Mouse (Mus musculus): ENCODE data around the gene Mrpl12. TPM values are rescaled to one million over a fixed set of nuclear protein-coding genes. Genes with fewer than 3 reads are reported as not detected.
"Not testable (repeated sequence)": the region's sequence is repeated elsewhere in the genome, so short reads cannot be mapped to it uniquely, and the experiment has no call there.

Mrpl12 gene
- polyA plus RNA-seq, 1 experiment from 2014 or later: 162 TPM

- Histone ChIP-seq H3K4me2 (ENCODE audit: low read depth, low read length) (no peak overlapping the region), H3K4me1 (ENCODE audit: control insufficient read depth, insufficient read depth, low read length) (no peaks in the 10 kb centered on the region; the same call in 1 of the 2 replicates), H3K9me3 (replicated peaks; ENCODE audit: control insufficient read depth, low read length) (no peaks in the 10 kb centered on the region), H3K27me3 (ENCODE audit: control insufficient read depth, insufficient read depth, low read length) (no peaks in the 10 kb centered on the region), H3K4me3 (ENCODE audit: low read depth, low read length) (no peak overlapping the region), H3K36me3 (replicated peaks; ENCODE audit: control insufficient read depth, insufficient read depth, low read depth, low read length) (no peaks in the 10 kb centered on the region), H3K9ac (replicated peaks; ENCODE audit: low read length) (no peak overlapping the region), H3K27ac (replicated peaks; ENCODE audit: low read depth, low read length) (no peak overlapping the region)
- ATAC-seq (replicated peaks; ENCODE audit: insufficient number of reproducible peaks, low FRiP score, low TSS enrichment, low read depth) (no peak), DNase-seq (ENCODE audit: low spot score) (no peak)
- 35% methylated on average over 6 of the region's 6 CpGs for WGBS
Observed at GRCm38 (mm10) chr11:120512790-120513453, 28.5 kb downstream of the Mrpl12 start.

- H3K36me3 ChIP-seq (replicated peaks; ENCODE audit: control insufficient read depth, insufficient read depth, low read depth, low read length); H3K27ac ChIP-seq (replicated peaks; ENCODE audit: low read depth, low read length); H3K27me3 ChIP-seq (ENCODE audit: control insufficient read depth, insufficient read depth, low read length); ATAC-seq (replicated peaks; ENCODE audit: insufficient number of reproducible peaks, low FRiP score, low TSS enrichment, low read depth); H3K4me1 ChIP-seq (ENCODE audit: control insufficient read depth, insufficient read depth, low read length); DNase-seq (ENCODE audit: low spot score); H3K4me2 ChIP-seq (ENCODE audit: low read depth, low read length); H3K9me3 ChIP-seq (replicated peaks; ENCODE audit: control insufficient read depth, low read length); H3K9ac ChIP-seq (replicated peaks; ENCODE audit: low read length); H3K4me3 ChIP-seq (ENCODE audit: low read depth, low read length): not testable (repeated sequence)
- WGBS: 84% methylated on average over 2 of the region's 2 CpGs
Observed at GRCm38 (mm10) chr11:120514262-120514661, 29.8 kb downstream of the Mrpl12 start.

GRCm38 (mm10) chr11:120515611-120516010, 31.2 kb downstream of the Mrpl12 start:
- Histone ChIP-seq H3K27ac (replicated peaks; ENCODE audit: low read depth, low read length) (no peak overlapping the region), H3K4me1 (ENCODE audit: control insufficient read depth, insufficient read depth, low read length) (no peaks in the 10 kb centered on the region; the same call in 1 of the 2 replicates), H3K4me3 (ENCODE audit: low read depth, low read length) (no peak overlapping the region), H3K9ac (replicated peaks; ENCODE audit: low read length) (no peak overlapping the region), H3K27me3 (ENCODE audit: control insufficient read depth, insufficient read depth, low read length) (no peaks in the 10 kb centered on the region), H3K36me3 (replicated peaks; ENCODE audit: control insufficient read depth, insufficient read depth, low read depth, low read length) (no peaks in the 10 kb centered on the region), H3K9me3 (replicated peaks; ENCODE audit: control insufficient read depth, low read length) (no peaks in the 10 kb centered on the region), H3K4me2 (ENCODE audit: low read depth, low read length) (no peak overlapping the region)
- 18% methylated on average over 17 of the region's 17 CpGs for WGBS
- DNase-seq (ENCODE audit: low spot score) (peak; percentile 85), ATAC-seq (replicated peaks; ENCODE audit: insufficient number of reproducible peaks, low FRiP score, low TSS enrichment, low read depth) (no peak; the same call in 1 of the 2 replicates)

GRCm38 (mm10) chr11:120517147-120517546, 32.7 kb downstream of the Mrpl12 start:
- H3K27ac ChIP-seq (replicated peaks; ENCODE audit: low read depth, low read length): no peak overlapping the region
- no peak for DNase-seq (ENCODE audit: low spot score)
- H3K9ac ChIP-seq (replicated peaks; ENCODE audit: low read length): no peak overlapping the region
- H3K4me1 ChIP-seq (ENCODE audit: control insufficient read depth, insufficient read depth, low read length): no peaks in the 10 kb centered on the region
- H3K4me2 ChIP-seq (ENCODE audit: low read depth, low read length): no peak overlapping the region
- 80% methylated on average over 4 of the region's 4 CpGs for WGBS
- no peak overlapping the region for H3K4me3 ChIP-seq (ENCODE audit: low read depth, low read length)
- H3K27me3 ChIP-seq (ENCODE audit: control insufficient read depth, insufficient read depth, low read length): no peaks in the 10 kb centered on the region
- no peaks in the 10 kb centered on the region for H3K36me3 ChIP-seq (replicated peaks; ENCODE audit: control insufficient read depth, insufficient read depth, low read depth, low read length)
- no peaks in the 10 kb centered on the region for H3K9me3 ChIP-seq (replicated peaks; ENCODE audit: control insufficient read depth, low read length)
- no peak for ATAC-seq (replicated peaks; ENCODE audit: insufficient number of reproducible peaks, low FRiP score, low TSS enrichment, low read depth)

DNA sequence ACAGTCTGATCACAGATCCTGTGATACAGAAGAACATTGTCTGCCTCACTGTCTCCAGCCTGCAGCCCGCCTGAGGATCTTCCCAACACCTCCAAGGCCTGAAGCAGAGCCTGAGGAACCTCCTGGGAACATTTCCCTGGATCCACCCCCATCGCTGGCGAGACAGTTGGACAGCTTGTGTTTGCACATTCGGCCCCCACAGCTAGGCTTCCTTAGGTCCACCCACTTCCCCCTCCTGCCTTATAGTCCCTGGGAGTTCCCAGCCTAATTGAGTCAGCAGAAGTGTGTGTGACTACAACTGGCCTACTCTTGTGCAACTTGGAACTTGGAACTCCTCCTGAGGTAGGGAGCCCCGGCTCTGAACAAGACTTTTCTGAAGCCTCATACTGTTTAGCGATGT, 33.6 kb downstream of the Mrpl12 start:
- H3K4me2 ChIP-seq (ENCODE audit: low read depth, low read length): no peak overlapping the region
- DNase-seq (ENCODE audit: low spot score): no peak
- H3K4me1 ChIP-seq (ENCODE audit: control insufficient read depth, insufficient read depth, low read length): no peaks in the 10 kb centered on the region

DNA sequence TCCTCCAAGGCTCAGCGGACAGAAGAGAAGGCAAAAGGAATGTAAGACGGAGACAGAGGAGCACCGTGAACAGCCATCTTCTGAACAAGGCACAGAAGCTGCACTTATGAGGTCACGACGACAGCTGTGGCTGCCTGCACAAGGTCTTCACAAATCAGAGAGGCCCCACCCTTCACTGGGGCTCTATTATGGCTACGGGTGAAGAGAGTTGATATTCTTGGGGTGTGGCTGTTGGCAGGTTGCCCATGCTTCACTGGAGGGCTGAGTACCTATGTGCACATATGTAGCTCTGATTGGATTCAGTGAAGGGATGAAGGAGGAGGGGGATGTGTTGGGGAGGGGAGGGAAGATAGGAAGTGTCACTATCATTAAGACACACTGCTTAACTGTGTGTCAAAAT, 34.1 kb downstream of the Mrpl12 start:
- H3K9me3 ChIP-seq (replicated peaks; ENCODE audit: control insufficient read depth, low read length): no peaks in the 10 kb centered on the region
- no peaks in the 10 kb centered on the region for H3K27me3 ChIP-seq (ENCODE audit: control insufficient read depth, insufficient read depth, low read length)
- H3K4me1 ChIP-seq (ENCODE audit: control insufficient read depth, insufficient read depth, low read length): no peaks in the 10 kb centered on the region
- ATAC-seq (replicated peaks; ENCODE audit: insufficient number of reproducible peaks, low FRiP score, low TSS enrichment, low read depth) (no peak), DNase-seq (ENCODE audit: low spot score) (no peak)
- H3K36me3 ChIP-seq (replicated peaks; ENCODE audit: control insufficient read depth, insufficient read depth, low read depth, low read length): no peaks in the 10 kb centered on the region
- no peak overlapping the region for H3K4me2 ChIP-seq (ENCODE audit: low read depth, low read length)
- WGBS: 78% methylated on average over 6 of the region's 6 CpGs
- H3K4me3 ChIP-seq (ENCODE audit: low read depth, low read length): no peak overlapping the region
- H3K9ac ChIP-seq (replicated peaks; ENCODE audit: low read length): no peak overlapping the region
- H3K27ac ChIP-seq (replicated peaks; ENCODE audit: low read depth, low read length): no peak overlapping the region

More for the DNA sequence above, 33.6 kb downstream of the Mrpl12 start:
- 62% methylated on average over 6 of the region's 6 CpGs for WGBS
- no peak for ATAC-seq (replicated peaks; ENCODE audit: insufficient number of reproducible peaks, low FRiP score, low TSS enrichment, low read depth)
- Histone ChIP-seq H3K9me3 (replicated peaks; ENCODE audit: control insufficient read depth, low read length) (no peaks in the 10 kb centered on the region), H3K27me3 (ENCODE audit: control insufficient read depth, insufficient read depth, low read length) (no peaks in the 10 kb centered on the region), H3K36me3 (replicated peaks; ENCODE audit: control insufficient read depth, insufficient read depth, low read depth, low read length) (no peaks in the 10 kb centered on the region), H3K27ac (replicated peaks; ENCODE audit: low read depth, low read length) (no peak overlapping the region), H3K9ac (replicated peaks; ENCODE audit: low read length) (no peak overlapping the region), H3K4me3 (ENCODE audit: low read depth, low read length) (no peak overlapping the region)

GRCm38 (mm10) chr11:120519738-120520137, 35.3 kb downstream of the Mrpl12 start:
- H3K4me3 ChIP-seq (ENCODE audit: low read depth, low read length): no peak overlapping the region
- no peak for ATAC-seq (replicated peaks; ENCODE audit: insufficient number of reproducible peaks, low FRiP score, low TSS enrichment, low read depth)
- no peak overlapping the region for H3K27ac ChIP-seq (replicated peaks; ENCODE audit: low read depth, low read length)
- H3K9ac ChIP-seq (replicated peaks; ENCODE audit: low read length): no peak overlapping the region
- DNase-seq (ENCODE audit: low spot score): peak; percentile 42
- H3K36me3 ChIP-seq (replicated peaks; ENCODE audit: control insufficient read depth, insufficient read depth, low read depth, low read length): no peaks in the 10 kb centered on the region
- H3K4me2 ChIP-seq (ENCODE audit: low read depth, low read length): no peak overlapping the region
- H3K9me3 ChIP-seq (replicated peaks; ENCODE audit: control insufficient read depth, low read length): no peaks in the 10 kb centered on the region
- WGBS: 39% methylated on average over 9 of the region's 9 CpGs
- H3K27me3 ChIP-seq (ENCODE audit: control insufficient read depth, insufficient read depth, low read length): no peaks in the 10 kb centered on the region
- H3K4me1 ChIP-seq (ENCODE audit: control insufficient read depth, insufficient read depth, low read length): no peaks in the 10 kb centered on the region

DNA sequence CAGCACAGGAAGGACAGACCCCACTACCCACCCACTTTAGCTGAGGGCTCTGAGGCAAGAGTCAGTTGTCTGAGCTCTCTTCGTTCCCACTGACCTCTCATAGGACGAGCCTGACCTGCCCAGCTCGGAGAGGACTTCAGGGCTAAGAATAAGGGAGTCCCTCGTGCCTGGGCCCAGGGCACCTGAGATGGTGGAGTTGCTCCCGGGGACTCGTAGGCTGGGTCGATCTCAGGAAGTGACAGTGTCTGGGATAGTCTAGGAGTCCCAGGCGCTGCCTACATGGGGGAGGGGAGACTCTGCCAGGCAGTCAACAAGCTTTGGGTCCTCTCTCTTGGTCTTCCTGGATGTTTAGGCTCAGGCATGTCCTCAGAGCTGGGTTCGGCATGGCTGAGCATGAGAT, 36.1 kb downstream of the Mrpl12 start:
- Histone ChIP-seq H3K27me3 (ENCODE audit: control insufficient read depth, insufficient read depth, low read length) (no peaks in the 10 kb centered on the region), H3K4me1 (ENCODE audit: control insufficient read depth, insufficient read depth, low read length) (no peaks in the 10 kb centered on the region), H3K27ac (replicated peaks; ENCODE audit: low read depth, low read length) (no peak overlapping the region), H3K4me3 (ENCODE audit: low read depth, low read length) (no peak overlapping the region), H3K4me2 (ENCODE audit: low read depth, low read length) (no peak overlapping the region), H3K36me3 (replicated peaks; ENCODE audit: control insufficient read depth, insufficient read depth, low read depth, low read length) (no peaks in the 10 kb centered on the region), H3K9ac (replicated peaks; ENCODE audit: low read length) (no peak overlapping the region), H3K9me3 (replicated peaks; ENCODE audit: control insufficient read depth, low read length) (no peaks in the 10 kb centered on the region)
- ATAC-seq (replicated peaks; ENCODE audit: insufficient number of reproducible peaks, low FRiP score, low TSS enrichment, low read depth) (no peak), DNase-seq (ENCODE audit: low spot score) (no peak)
- 72% methylated on average over 9 of the region's 9 CpGs for WGBS

Data from embryonic facial prominence, embryonic 11.5 days (tissue).